In genomic region chr11:76630487-76630886, GRCm38 (mm10) we compare ENCODE assay signal across 27 mouse cellular contexts. TPM values are rescaled to one million over a fixed set of nuclear protein-coding genes. Genes with fewer than 3 reads are reported as not detected.
"Had no signal": no experiment of that assay in that cellular context is flagged by ENCODE, and none has a peak within 500 bp of the region (broad histone marks: within the 10 kb centered on the region; RNA-seq: fewer than 3 reads in every experiment).

No protein-coding gene starts in this region.

- DNase-seq: kidney, adult 18-20 months; kidney, postnatal 25 days; layer of hippocampus, adult 9-11 months; liver; right cerebral cortex, adult 18-20 months; right cerebral cortex, postnatal 14 days; right cerebral cortex, postnatal 4 days; thymus, adult 2 months; thymus, postnatal 14 days; thymus, postnatal 4 days had no signal

- H3K9ac ChIP-seq: limb, embryonic 13.5 days; liver, embryonic 12.5 days; liver, embryonic 15.5 days; midbrain, embryonic 15.5 days; neural tube, embryonic 12.5 days; neural tube, embryonic 15.5 days had no signal

- H3K27me3 ChIP-seq: limb, embryonic 13.5 days; liver, embryonic 15.5 days; midbrain, embryonic 15.5 days; neural tube, embryonic 12.5 days; neural tube, embryonic 15.5 days had no signal

- H3K4me2 ChIP-seq: limb, embryonic 13.5 days; liver, embryonic 12.5 days; liver, embryonic 15.5 days; midbrain, embryonic 11.5 days; midbrain, embryonic 15.5 days; neural tube, embryonic 12.5 days; neural tube, embryonic 15.5 days had no signal

- H3K9me3 ChIP-seq: limb, embryonic 10.5 days; limb, embryonic 13.5 days; liver, embryonic 12.5 days; liver, embryonic 15.5 days; midbrain, embryonic 15.5 days; neural tube, embryonic 15.5 days had no signal

- H3K4me1 ChIP-seq: limb, embryonic 13.5 days; liver, embryonic 15.5 days; midbrain, embryonic 15.5 days; neural tube, embryonic 12.5 days; neural tube, embryonic 15.5 days had no signal

- H3K27ac ChIP-seq: hindbrain, postnatal 0 days; kidney, postnatal 0 days; layer of hippocampus, adult 2 months; limb, embryonic 13.5 days; liver, embryonic 12.5 days; liver, embryonic 15.5 days; midbrain, embryonic 15.5 days; neural tube, embryonic 12.5 days; neural tube, embryonic 15.5 days; stomach, postnatal 0 days had no signal

- ATAC-seq: hindbrain, postnatal 0 days; inflammation-experienced regulatory T-cells, adult 6 months; intestine, embryonic 16.5 days; liver, embryonic 12.5 days; midbrain, embryonic 15.5 days had no signal

- H3K4me3 ChIP-seq: layer of hippocampus, adult 2 months; limb, embryonic 10.5 days; limb, embryonic 13.5 days; liver, embryonic 12.5 days; liver, embryonic 15.5 days; midbrain, embryonic 15.5 days; neural tube, embryonic 12.5 days; neural tube, embryonic 15.5 days had no signal

- H3K36me3 ChIP-seq: limb, embryonic 10.5 days; limb, embryonic 13.5 days; liver, embryonic 12.5 days; liver, embryonic 15.5 days; midbrain, embryonic 15.5 days; neural tube, embryonic 12.5 days; neural tube, embryonic 15.5 days had no signal

RNA-seq across cellular contexts. Expression of gene Bhlha9, which starts 41.8 kb away (rescaled TPM):
- total RNA-seq: megakaryocyte progenitor cell, adult 5-6 weeks; megakaryocyte-erythroid progenitor cell, adult 5-6 weeks had no signal
- polyA plus RNA-seq: inflammation-experienced regulatory T-cells, adult 6 months; liver, embryonic 12.5 days; liver, embryonic 15.5 days; midbrain, embryonic 11.5 days; stomach, embryonic 14.5 days; stomach, postnatal 0 days; thymus, adult 2 months had no signal

RNA-seq across cellular contexts. Expression of gene Trarg1, which starts 49.1 kb away (rescaled TPM):
- total RNA-seq: megakaryocyte progenitor cell, adult 5-6 weeks; megakaryocyte-erythroid progenitor cell, adult 5-6 weeks had no signal
- polyA plus RNA-seq: liver, embryonic 12.5 days; liver, embryonic 15.5 days had no signal
